Mouse (Mus musculus): ENCODE results near the gene Pola1.

DNA sequence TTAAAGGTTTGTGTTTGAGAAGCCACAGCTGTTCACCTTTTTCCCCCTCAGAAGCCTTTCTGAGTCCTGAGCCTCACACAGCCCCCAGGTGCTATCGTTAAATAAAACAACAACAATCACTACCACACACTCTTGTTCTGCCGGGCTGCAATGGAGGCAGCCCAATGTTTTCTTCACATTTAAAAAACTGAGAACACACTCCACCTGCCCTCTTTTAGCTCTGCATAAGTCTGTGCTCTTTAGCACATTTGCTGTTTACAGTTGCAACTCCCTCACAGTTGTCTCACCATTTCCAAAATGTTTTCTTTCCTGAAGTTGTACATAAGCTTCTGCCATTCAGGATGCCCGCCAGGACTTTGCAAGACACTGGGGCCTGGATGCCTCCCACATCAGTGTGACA lies 356.3 kb downstream of the Pola1 start:
- TF ChIP-seq CTCF (IDR thresholded peaks at IDR 0.05; ENCODE audit: extremely low read depth, insufficient read depth, insufficient read length, insufficient replicate concordance) (no peak), POLR2A (IDR thresholded peaks at IDR 0.05; ENCODE audit: low read depth, low read length) (no peak)
